ENCODE assay signal across 8 mouse cellular contexts in genomic region chr10:85678635-85679034, GRCm38 (mm10).
A peak's percentile ranks its signal among the peaks of the same experiment; 100 is the strongest.
DNase-seq lines count a peak whose midpoint lies in the region; ATAC-seq and TF ChIP-seq lines count a peak whose summit lies in the region.

No protein-coding gene starts in this region.

- no peaks in the 10 kb centered on the region for H3K9me3 ChIP-seq in forebrain, embryonic 10.5 days
- no peaks in the 10 kb centered on the region for H3K9me3 ChIP-seq in forebrain, embryonic 12.5 days
- no peaks in the 10 kb centered on the region for H3K9me3 ChIP-seq in lung, postnatal 0 days (ENCODE audit: low read length)

- no peaks in the 10 kb centered on the region for H3K36me3 ChIP-seq in forebrain, embryonic 10.5 days (replicated peaks)
- no peaks in the 10 kb centered on the region for H3K36me3 ChIP-seq in forebrain, embryonic 12.5 days (replicated peaks)
- H3K36me3 ChIP-seq in lung, postnatal 0 days (ENCODE audit: insufficient read depth, low read length), result no peaks in the 10 kb centered on the region

- H3K4me1 ChIP-seq in forebrain, embryonic 10.5 days, result no peaks in the 10 kb centered on the region
- H3K4me1 ChIP-seq in forebrain, embryonic 12.5 days, result no peaks in the 10 kb centered on the region
- no peaks in the 10 kb centered on the region for H3K4me1 ChIP-seq in lung, postnatal 0 days (ENCODE audit: insufficient read depth, low read depth, low read length)

- H3K27me3 ChIP-seq in forebrain, embryonic 10.5 days (ENCODE audit: poor library complexity, severe bottlenecking), result no peaks in the 10 kb centered on the region
- H3K27me3 ChIP-seq in forebrain, embryonic 12.5 days, result peaks cover 2% of the 10 kb centered on the region; the same call in 1 of the 2 replicates
- H3K27me3 ChIP-seq in lung, postnatal 0 days (replicated peaks; ENCODE audit: insufficient read depth, low read length), result no peaks in the 10 kb centered on the region

- no peak for ATAC-seq in forebrain, embryonic 12.5 days (ENCODE audit: low FRiP score)
- ATAC-seq in lung, postnatal 0 days, result peak; percentile 32; the same call in 1 of the 2 replicates

- TF ChIP-seq EP300 in lung, postnatal 0 days (IDR thresholded peaks at IDR 0.05), result no peak

- peak; percentile 17 for DNase-seq in forebrain, embryonic 10.5 days (ENCODE audit: extremely low spot score, low spot score)
- DNase-seq in urinary bladder, postnatal 25 days (ENCODE audit: low spot score), result peak; percentile 16
- no peak for DNase-seq in urinary bladder, postnatal 10 days (ENCODE audit: low spot score)
- peak; percentile 15 for DNase-seq in embryo, embryonic 9.5 days (ENCODE audit: extremely low spot score)
- DNase-seq in kidney, postnatal 36 days, result peak; percentile 20 to 73
- DNase-seq in lung, postnatal 0 days (ENCODE audit: low spot score), result peak; percentile 82
- DNase-seq in testis, postnatal 10 days (ENCODE audit: low spot score), result peak; percentile 66

- no peak overlapping the region for H3K4me2 ChIP-seq in forebrain, embryonic 12.5 days
- no peak overlapping the region for H3K4me2 ChIP-seq in lung, postnatal 0 days (replicated peaks; ENCODE audit: low read depth, low read length)

- peak; percentile 83 for TF ChIP-seq CTCF in lung, postnatal 0 days (IDR thresholded peaks at IDR 0.05)

- no peak overlapping the region for H3K4me3 ChIP-seq in forebrain, embryonic 10.5 days
- no peak overlapping the region for H3K4me3 ChIP-seq in forebrain, embryonic 12.5 days (replicated peaks)
- H3K4me3 ChIP-seq in lung, postnatal 0 days (ENCODE audit: low read depth, low read length), result no peak overlapping the region

- no peak overlapping the region for H3K27ac ChIP-seq in forebrain, embryonic 10.5 days
- H3K27ac ChIP-seq in forebrain, embryonic 12.5 days, result no peak overlapping the region
- H3K27ac ChIP-seq in lung, postnatal 0 days (ENCODE audit: low read length), result no peak overlapping the region

- 41% methylated on average over 4 of the region's 4 CpGs for WGBS in forebrain, embryonic 10.5 days
- 29% methylated on average over 4 of the region's 4 CpGs for WGBS in forebrain, embryonic 12.5 days
- 8% methylated on average over 4 of the region's 4 CpGs for WGBS in lung, postnatal 0 days

- H3K9ac ChIP-seq in forebrain, embryonic 12.5 days, result no peak overlapping the region
- H3K9ac ChIP-seq in lung, postnatal 0 days (replicated peaks; ENCODE audit: low read depth), result no peak overlapping the region
